Comparison of ENCODE assay signal across 9 mouse cellular contexts in the genomic region with DNA sequence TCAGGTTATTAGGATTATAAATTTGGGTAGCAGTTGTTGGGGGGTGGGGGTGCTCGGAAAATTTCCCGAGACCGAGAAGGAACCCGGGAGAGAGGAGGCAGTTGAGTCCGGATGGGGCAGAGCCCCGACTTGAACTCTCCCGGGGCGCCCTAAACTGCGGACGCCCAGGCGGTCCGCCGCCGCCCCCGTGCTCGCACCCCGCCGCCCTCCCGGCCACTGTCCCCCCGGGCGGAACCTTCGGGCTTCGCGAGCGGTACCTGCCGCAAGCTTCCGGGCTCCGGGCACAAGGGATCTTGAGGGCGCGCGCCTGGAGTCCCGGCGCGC. TPM values are rescaled to one million over a fixed set of nuclear protein-coding genes. Genes with fewer than 3 reads are reported as not detected.
DNase-seq lines count a peak whose midpoint lies in the region; ATAC-seq and TF ChIP-seq lines count a peak whose summit lies in the region.
"Had no signal": no experiment of that assay in that cellular context is flagged by ENCODE, and none has a peak within 500 bp of the region (broad histone marks: within the 10 kb centered on the region; RNA-seq: fewer than 3 reads in every experiment).

No protein-coding gene starts in this region.

- H3K36me3 ChIP-seq in heart, embryonic 16.5 days (ENCODE audit: control insufficient read depth, insufficient read depth): peaks cover 3% of the 10 kb centered on the region; the same call in 1 of the 2 replicates
- no peaks in the 10 kb centered on the region for H3K36me3 ChIP-seq in MEL (ENCODE audit: control insufficient read depth in 1 of 2, insufficient read depth in 2 of 2, low read length in 2 of 2)
- no peaks in the 10 kb centered on the region for H3K36me3 ChIP-seq in hindbrain, embryonic 10.5 days
- H3K36me3 ChIP-seq in midbrain, embryonic 11.5 days (ENCODE audit: control insufficient read depth, insufficient read depth, low read length): no peaks in the 10 kb centered on the region

- TF ChIP-seq CTCF in MEL (IDR thresholded peaks at IDR 0.05 in 2 of 3, conservative IDR thresholded peaks at IDR 0.05 in 1 of 3; ENCODE audit: control insufficient read depth in 1 of 3, insufficient read depth in 1 of 3, low read depth in 2 of 3, low read length in 3 of 3, poor library complexity in 1 of 3, severe bottlenecking in 1 of 3): no peak

- ATAC-seq in heart, embryonic 16.5 days (replicated peaks; ENCODE audit: extremely low read depth, insufficient read depth, low FRiP score): peak; percentile 14
- no peak for ATAC-seq in midbrain, embryonic 11.5 days (ENCODE audit: low FRiP score)
- no peak for ATAC-seq in inflammation-experienced regulatory T-cells, adult 6 months

- peak overlapping the region; percentile 89 for H3K4me2 ChIP-seq in heart, embryonic 16.5 days (ENCODE audit: low read depth, low read length)
- peak overlapping the region; percentile 98 for H3K4me2 ChIP-seq in midbrain, embryonic 11.5 days

- no peak for TF ChIP-seq RAD21 in MEL (IDR thresholded peaks at IDR 0.05; ENCODE audit: low read depth, low read length)

- H3K4me1 ChIP-seq in heart, embryonic 16.5 days (ENCODE audit: control insufficient read depth, insufficient read depth, low read length): peaks cover 8% of the 10 kb centered on the region
- no peaks in the 10 kb centered on the region for H3K4me1 ChIP-seq in MEL (ENCODE audit: control insufficient read depth in 1 of 2, insufficient read depth in 2 of 2, low read length in 2 of 2)
- peaks cover 41% of the 10 kb centered on the region for H3K4me1 ChIP-seq in hindbrain, embryonic 10.5 days (replicated peaks)
- H3K4me1 ChIP-seq in midbrain, embryonic 11.5 days (ENCODE audit: control insufficient read depth, insufficient read depth, low read length): peaks cover 10% of the 10 kb centered on the region

- no peaks in the 10 kb centered on the region for H3K27me3 ChIP-seq in heart, embryonic 16.5 days (ENCODE audit: control insufficient read depth, insufficient read depth, low read length)
- peaks cover 0 to 1% of the 10 kb centered on the region in 2 experiments; a peak in 1 of 4 replicates for H3K27me3 ChIP-seq in MEL (ENCODE audit: control insufficient read depth in 1 of 2, insufficient read depth in 2 of 2, low read length in 2 of 2)
- peaks cover 45% of the 10 kb centered on the region for H3K27me3 ChIP-seq in hindbrain, embryonic 10.5 days (ENCODE audit: insufficient read depth, poor library complexity, severe bottlenecking)
- peaks cover 4% of the 10 kb centered on the region for H3K27me3 ChIP-seq in midbrain, embryonic 11.5 days (ENCODE audit: control insufficient read depth, insufficient read depth, low read length)
- H3K27me3 ChIP-seq: Patski had no signal

- H3K4me3 ChIP-seq in heart, embryonic 16.5 days (ENCODE audit: low read length): peak overlapping the region; percentile 63
- H3K4me3 ChIP-seq in MEL (ENCODE audit: control insufficient read depth in 1 of 2, insufficient read depth in 1 of 2, low read depth in 2 of 2, low read length in 2 of 2): peak overlapping the region; percentile 49 to 54
- peak overlapping the region; percentile 82 for H3K4me3 ChIP-seq in hindbrain, embryonic 10.5 days
- H3K4me3 ChIP-seq in midbrain, embryonic 11.5 days (ENCODE audit: low read depth, low read length): peak overlapping the region; percentile 63

- TF ChIP-seq POLR2A in MEL (IDR thresholded peaks at IDR 0.05; ENCODE audit: control insufficient read depth in 1 of 2, insufficient read depth in 1 of 2, low read depth in 1 of 2, low read length in 2 of 2, poor library complexity in 1 of 2): no peak

- DNase-seq in heart, adult 18-20 months: no peak
- DNase-seq in MEL (ENCODE audit: low read depth, low spot score): no peak
- DNase-seq in hindbrain, embryonic 10.5 days (ENCODE audit: low spot score): no peak
- peak; percentile 94 for DNase-seq in midbrain, embryonic 11.5 days (ENCODE audit: low spot score, missing footprints)
- DNase-seq in right cerebral cortex, postnatal 36 days (ENCODE audit: low spot score in 2 of 2): no peak
- DNase-seq in layer of hippocampus, postnatal 10 days (ENCODE audit: low spot score in 2 of 2): no peak

- H3K9ac ChIP-seq in heart, embryonic 16.5 days (ENCODE audit: low read length): peak overlapping the region; percentile 72
- H3K9ac ChIP-seq in MEL (ENCODE audit: control insufficient read depth, low read depth, low read length, poor library complexity, severe bottlenecking): peak overlapping the region; percentile 100
- peak overlapping the region; percentile 63 for H3K9ac ChIP-seq in midbrain, embryonic 11.5 days (ENCODE audit: low read length)

- H3K27ac ChIP-seq in heart, embryonic 16.5 days (ENCODE audit: low read length): peak overlapping the region; percentile 76
- H3K27ac ChIP-seq in MEL (ENCODE audit: control insufficient read depth, low read depth, low read length): peak overlapping the region; percentile 95
- H3K27ac ChIP-seq in hindbrain, embryonic 10.5 days: peak overlapping the region; percentile 89
- H3K27ac ChIP-seq in midbrain, embryonic 11.5 days (ENCODE audit: low read depth, low read length): peak overlapping the region; percentile 55

- no peak for TF ChIP-seq EP300 in MEL (IDR thresholded peaks at IDR 0.05; ENCODE audit: low read depth in 1 of 2, low read length in 2 of 2)

- under 1% methylated on average over 31 of the region's 34 CpGs for WGBS in heart, embryonic 16.5 days
- under 1% methylated on average over 34 of the region's 34 CpGs for WGBS in hindbrain, embryonic 10.5 days
- under 1% methylated on average over 28 of the region's 34 CpGs for WGBS in midbrain, embryonic 11.5 days

- H3K79me2 ChIP-seq in MEL (ENCODE audit: control insufficient read depth, insufficient read depth, low read length, poor library complexity): peaks cover 19% of the 10 kb centered on the region

- H3K9me3 ChIP-seq in heart, embryonic 16.5 days (replicated peaks; ENCODE audit: control insufficient read depth, low read length): no peaks in the 10 kb centered on the region
- H3K9me3 ChIP-seq in MEL (replicated peaks; ENCODE audit: insufficient read depth, low read length): no peaks in the 10 kb centered on the region
- H3K9me3 ChIP-seq in hindbrain, embryonic 10.5 days: no peaks in the 10 kb centered on the region
- no peaks in the 10 kb centered on the region for H3K9me3 ChIP-seq in midbrain, embryonic 11.5 days (ENCODE audit: control insufficient read depth, low read length)

TF ChIP-seq in MEL, 35 proteins besides CTCF, POLR2A, EP300 and RAD21:
- no peak for TF ChIP-seq ELF1 (IDR thresholded peaks at IDR 0.05; ENCODE audit: low read depth, low read length)
- TF ChIP-seq UBTF (IDR thresholded peaks at IDR 0.05; ENCODE audit: borderline replicate concordance, insufficient read depth, low read depth, low read length): no peak
- no peak for TF ChIP-seq MEF2A (IDR thresholded peaks at IDR 0.05; ENCODE audit: extremely low read depth, insufficient replicate concordance, low read depth, low read length, poor library complexity, severe bottlenecking)
- no peak for TF ChIP-seq RCOR1 (IDR thresholded peaks at IDR 0.05; ENCODE audit: low read depth, low read length)
- TF ChIP-seq ZMIZ1 (IDR thresholded peaks at IDR 0.05; ENCODE audit: low read depth, low read length): 0 out of 2 replicates have a peak, but pooled peaks have one; percentile 16
- TF ChIP-seq CHD1 (IDR thresholded peaks at IDR 0.05; ENCODE audit: low read depth, low read length): 0 out of 2 replicates have a peak, but pooled peaks have one; percentile 0
- no peak for TF ChIP-seq E2F4 (IDR thresholded peaks at IDR 0.05; ENCODE audit: borderline replicate concordance, low read depth, low read length)
- no peak for TF ChIP-seq TCF12 (IDR thresholded peaks at IDR 0.05; ENCODE audit: low read depth, low read length)
- no peak for TF ChIP-seq MAFK (IDR thresholded peaks at IDR 0.05; ENCODE audit: borderline replicate concordance, low read depth, low read length)
- TF ChIP-seq NELFE (IDR thresholded peaks at IDR 0.05; ENCODE audit: low read depth, low read length): no peak

RNA-seq across cellular contexts. Expression of a gene that starts 0.7 kb away (rescaled TPM):
- polyA plus RNA-seq in heart, embryonic 16.5 days (2015; fragmentation: Nextera tagmentation; extraction: Ambion mirVana): 33.9 and 40.8 TPM in 2 replicates
- 10 to 100 TPM; 34.3 to 39.3 TPM for total RNA-seq in heart, adult 18-20 months (2021)
- total RNA-seq in MEL (2012; rRNA removed): 16.0 and 16.5 TPM in 2 replicates
- polyA plus RNA-seq in MEL (2012; ENCODE audit: insufficient read depth in 1 of 2, insufficient read length in 2 of 2, low read depth in 1 of 2, low replicate concordance in 2 of 2, missing spikeins in 1 of 2): 10 to 100 TPM in 1 of 2 experiments, not detected in 1; 24.9 TPM
- polyA plus RNA-seq in hindbrain, embryonic 10.5 days (2016; fragmentation: Nextera tagmentation; extraction: Ambion mirVana): 32.5 and 40.4 TPM in 2 replicates
- 28.8 and 30.5 TPM in 2 replicates for polyA plus RNA-seq in midbrain, embryonic 11.5 days (2014; fragmentation: Nextera tagmentation; extraction: Ambion mirVana)
- 10 to 100 TPM; 27.9 to 49.8 (median 37.4) TPM for polyA plus RNA-seq in inflammation-experienced regulatory T-cells, adult 6 months (2017; shearing (Covaris generic))
- 10 to 100 TPM; 73.9 to 75.7 TPM for total RNA-seq in layer of hippocampus, postnatal 10 days (2021)
